Mouse (Mus musculus): Measurements from ENCODE around the gene Itpkb.

Gene Itpkb

GRCm38 (mm10) chr1:180420496-180421164 lies 90.3 kb downstream of the Itpkb start:
- DNase-seq (ENCODE audit: low spot score): no peak

- DNase-seq (ENCODE audit: low spot score): no peak
Measured at GRCm38 (mm10) chr1:180421165-180421909, 91.1 kb downstream of the Itpkb start.

- DNase-seq (ENCODE audit: low spot score): peak; percentile 89
Measured at GRCm38 (mm10) chr1:180422076-180422828, 92.0 kb downstream of the Itpkb start.

GRCm38 (mm10) chr1:180423008-180423639 lies 92.8 kb downstream of the Itpkb start:
- DNase-seq (ENCODE audit: low spot score): no peak

GRCm38 (mm10) chr1:180423931-180424330 lies 93.6 kb downstream of the Itpkb start:
- no peak for DNase-seq (ENCODE audit: low spot score)

- no peak for DNase-seq (ENCODE audit: low spot score)
Measured at GRCm38 (mm10) chr1:180426405-180426804, 96.1 kb downstream of the Itpkb start.

- DNase-seq (ENCODE audit: low spot score): no peak
Measured at GRCm38 (mm10) chr1:180427685-180428084, 97.4 kb downstream of the Itpkb start.

GRCm38 (mm10) chr1:180428101-180428712 lies 97.9 kb downstream of the Itpkb start:
- peak; percentile 76 for DNase-seq (ENCODE audit: low spot score)

- DNase-seq (ENCODE audit: low spot score): no peak
Measured at GRCm38 (mm10) chr1:180428871-180429270, 98.6 kb downstream of the Itpkb start.

- DNase-seq (ENCODE audit: low spot score): no peak
Measured at GRCm38 (mm10) chr1:180429819-180430218, 99.5 kb downstream of the Itpkb start.

GRCm38 (mm10) chr1:180431833-180432232 lies 101.5 kb downstream of the Itpkb start:
- DNase-seq (ENCODE audit: low spot score): no peak

GRCm38 (mm10) chr1:180433098-180433538 lies 102.8 kb downstream of the Itpkb start:
- DNase-seq (ENCODE audit: low spot score): no peak

- DNase-seq (ENCODE audit: low spot score): peak; percentile 63
Measured at GRCm38 (mm10) chr1:180433796-180434566, 103.7 kb downstream of the Itpkb start.

- no peak for DNase-seq (ENCODE audit: low spot score)
Measured at GRCm38 (mm10) chr1:180434925-180435324, 104.6 kb downstream of the Itpkb start.

- DNase-seq (ENCODE audit: low spot score): no peak
Measured at GRCm38 (mm10) chr1:180439496-180439895, 109.2 kb downstream of the Itpkb start.

GRCm38 (mm10) chr1:180444411-180444810 lies 114.1 kb downstream of the Itpkb start:
- DNase-seq (ENCODE audit: low spot score): no peak

GRCm38 (mm10) chr1:180449641-180450040 lies 119.4 kb downstream of the Itpkb start:
- DNase-seq (ENCODE audit: low spot score): no peak

- peak; percentile 49 for DNase-seq (ENCODE audit: low spot score)
Measured at GRCm38 (mm10) chr1:180458274-180458673, 128.0 kb downstream of the Itpkb start.

- DNase-seq (ENCODE audit: low spot score): no peak
Measured at GRCm38 (mm10) chr1:180458680-180459079, 128.4 kb downstream of the Itpkb start.

GRCm38 (mm10) chr1:180460721-180461120 lies 130.4 kb downstream of the Itpkb start:
- DNase-seq (ENCODE audit: low spot score): no peak

- DNase-seq (ENCODE audit: low spot score): no peak
Measured at GRCm38 (mm10) chr1:180462396-180462795, 132.1 kb downstream of the Itpkb start.
